Mouse (Mus musculus): ENCODE measurements at regions not wholly inside any gene's neighbourhood (a gene's known extent, or its start where the extent isn't known, plus 50 kb on each side); places are given as distances from the start of the nearest gene placed in this dataset.

DNA sequence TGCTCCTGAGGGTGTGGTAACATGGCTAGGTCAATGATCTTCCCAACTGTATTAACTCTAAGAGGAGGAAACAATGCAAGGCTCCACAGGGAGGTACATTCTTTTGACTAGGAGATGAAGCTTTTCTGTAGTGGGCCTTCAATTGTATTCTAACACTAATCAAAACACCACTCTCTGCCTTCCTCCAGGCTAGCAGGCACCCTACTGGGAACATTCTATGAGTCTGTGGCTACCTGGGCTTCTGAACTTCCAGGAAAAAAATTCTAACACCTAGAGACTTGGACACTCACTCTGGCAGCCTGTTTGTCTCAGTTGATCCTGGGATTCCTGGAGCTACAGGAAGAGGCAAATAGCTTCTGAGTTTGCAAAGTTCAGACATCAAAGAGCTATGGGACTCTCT is 113.8 kb downstream of the Car2 start:
- Histone ChIP-seq H3K27me3 (ENCODE audit: control insufficient read depth, insufficient read depth, low read length) (no peaks in the 10 kb centered on the region), H3K4me3 (ENCODE audit: low read depth, low read length) (no peak overlapping the region), H3K4me2 (ENCODE audit: low read depth, low read length) (no peak overlapping the region), H3K9me3 (ENCODE audit: control insufficient read depth, low read length) (no peaks in the 10 kb centered on the region), H3K9ac (replicated peaks; ENCODE audit: low read depth, low read length) (no peak overlapping the region), H3K27ac (ENCODE audit: low read depth, low read length) (no peak overlapping the region), H3K4me1 (ENCODE audit: control insufficient read depth, insufficient read depth, low read length) (no peaks in the 10 kb centered on the region), H3K36me3 (ENCODE audit: control insufficient read depth, insufficient read depth, low read length) (no peaks in the 10 kb centered on the region)
- no peak for ATAC-seq (ENCODE audit: low read depth)

- WGBS = 3% methylated on average over 3 of the region's 3 CpGs
- Histone ChIP-seq H3K36me3 (ENCODE audit: control insufficient read depth, insufficient read depth, low read length) (no peaks in the 10 kb centered on the region), H3K9ac (replicated peaks; ENCODE audit: low read depth, low read length) (no peak overlapping the region), H3K4me1 (ENCODE audit: control insufficient read depth, insufficient read depth, low read length) (no peaks in the 10 kb centered on the region), H3K27ac (ENCODE audit: low read depth, low read length) (no peak overlapping the region), H3K27me3 (ENCODE audit: control insufficient read depth, insufficient read depth, low read length) (no peaks in the 10 kb centered on the region), H3K4me3 (ENCODE audit: low read depth, low read length) (no peak overlapping the region), H3K9me3 (ENCODE audit: control insufficient read depth, low read length) (no peaks in the 10 kb centered on the region), H3K4me2 (ENCODE audit: low read depth, low read length) (no peak overlapping the region)
- ATAC-seq (ENCODE audit: low read depth) = no peak
Measured at GRCm38 (mm10) chr3:15000657-15001056, 114.6 kb downstream of the Car2 start.

DNA sequence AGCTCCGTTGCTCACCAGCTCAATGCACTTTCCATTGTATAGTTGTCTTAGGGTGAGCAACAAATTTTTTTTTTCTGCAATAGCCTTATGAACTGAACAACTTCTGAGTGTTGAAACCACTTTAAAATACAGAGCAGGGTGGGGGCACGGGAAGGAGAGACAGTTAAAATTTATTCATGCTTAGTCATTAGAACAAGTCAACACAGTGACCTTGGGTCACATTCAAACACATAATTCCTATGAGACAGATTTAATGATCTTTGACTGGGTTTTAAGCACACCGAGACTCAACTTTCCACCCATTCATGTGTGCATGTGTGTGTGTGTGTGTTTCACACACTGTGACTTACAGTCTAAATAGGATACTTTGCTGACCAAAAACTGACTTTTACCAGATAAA is 121.7 kb downstream of the Car2 start:
- 43% methylated on average over 3 of the region's 3 CpGs for WGBS
- no peak overlapping the region for H3K9ac ChIP-seq (replicated peaks; ENCODE audit: low read depth, low read length)
- H3K27ac ChIP-seq (ENCODE audit: low read depth, low read length) = no peak overlapping the region
- no peak overlapping the region for H3K4me2 ChIP-seq (ENCODE audit: low read depth, low read length)
- H3K27me3 ChIP-seq (ENCODE audit: control insufficient read depth, insufficient read depth, low read length) = no peaks in the 10 kb centered on the region
- no peak for ATAC-seq (ENCODE audit: low read depth)
- no peaks in the 10 kb centered on the region for H3K4me1 ChIP-seq (ENCODE audit: control insufficient read depth, insufficient read depth, low read length)
- H3K36me3 ChIP-seq (ENCODE audit: control insufficient read depth, insufficient read depth, low read length) = no peaks in the 10 kb centered on the region
- no peaks in the 10 kb centered on the region for H3K9me3 ChIP-seq (ENCODE audit: control insufficient read depth, low read length)
- no peak overlapping the region for H3K4me3 ChIP-seq (ENCODE audit: low read depth, low read length)

GRCm38 (mm10) chr3:15008501-15008900 is 122.4 kb downstream of the Car2 start:
- ATAC-seq (ENCODE audit: low read depth) = no peak
- H3K4me3 ChIP-seq (ENCODE audit: low read depth, low read length) = no peak overlapping the region
- H3K9me3 ChIP-seq (ENCODE audit: control insufficient read depth, low read length) = no peaks in the 10 kb centered on the region
- H3K36me3 ChIP-seq (ENCODE audit: control insufficient read depth, insufficient read depth, low read length) = no peaks in the 10 kb centered on the region
- H3K9ac ChIP-seq (replicated peaks; ENCODE audit: low read depth, low read length) = no peak overlapping the region
- WGBS = 85% methylated on average over 1 of the region's 1 CpGs
- H3K27ac ChIP-seq (ENCODE audit: low read depth, low read length) = no peak overlapping the region
- no peaks in the 10 kb centered on the region for H3K4me1 ChIP-seq (ENCODE audit: control insufficient read depth, insufficient read depth, low read length)
- no peaks in the 10 kb centered on the region for H3K27me3 ChIP-seq (ENCODE audit: control insufficient read depth, insufficient read depth, low read length)
- no peak overlapping the region for H3K4me2 ChIP-seq (ENCODE audit: low read depth, low read length)

DNA sequence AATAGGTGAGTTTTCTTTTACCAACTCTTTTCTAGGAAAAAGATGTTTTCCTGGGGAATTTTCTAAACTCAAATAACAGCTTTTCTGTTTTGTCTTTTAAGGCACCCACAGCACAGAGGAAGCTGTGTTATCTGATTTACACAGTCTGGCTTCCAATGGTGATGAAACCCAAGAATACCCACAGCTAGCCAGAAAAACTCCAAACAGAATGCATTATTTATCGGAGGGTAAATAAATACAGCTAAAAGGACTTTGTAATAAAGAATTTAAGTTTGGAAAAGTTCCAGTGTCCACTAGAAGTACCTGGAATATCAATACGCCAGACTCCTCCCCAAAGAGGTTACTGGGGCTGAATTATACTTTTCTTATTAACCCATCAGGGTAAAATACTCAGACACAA is 123.7 kb downstream of the Car2 start:
- 88% methylated on average over 2 of the region's 2 CpGs for WGBS
- no peak for ATAC-seq (ENCODE audit: low read depth)
- H3K27ac ChIP-seq (ENCODE audit: low read depth, low read length) = no peak overlapping the region

GRCm38 (mm10) chr3:15016621-15017020 is 130.5 kb downstream of the Car2 start:
- no peak overlapping the region for H3K9ac ChIP-seq (replicated peaks; ENCODE audit: low read depth, low read length)
- H3K36me3 ChIP-seq (ENCODE audit: control insufficient read depth, insufficient read depth, low read length) = no peaks in the 10 kb centered on the region
- H3K4me3 ChIP-seq (ENCODE audit: low read depth, low read length) = no peak overlapping the region
- ATAC-seq (ENCODE audit: low read depth) = no peak
- 59% methylated on average over 1 of the region's 1 CpGs for WGBS
- H3K9me3 ChIP-seq (ENCODE audit: control insufficient read depth, low read length) = no peaks in the 10 kb centered on the region
- no peak overlapping the region for H3K27ac ChIP-seq (ENCODE audit: low read depth, low read length)
- no peaks in the 10 kb centered on the region for H3K4me1 ChIP-seq (ENCODE audit: control insufficient read depth, insufficient read depth, low read length)
- no peak overlapping the region for H3K4me2 ChIP-seq (ENCODE audit: low read depth, low read length)
- no peaks in the 10 kb centered on the region for H3K27me3 ChIP-seq (ENCODE audit: control insufficient read depth, insufficient read depth, low read length)

More for the DNA sequence above, 123.7 kb downstream of the Car2 start:
- H3K9me3 ChIP-seq (ENCODE audit: control insufficient read depth, low read length) = no peaks in the 10 kb centered on the region
- no peaks in the 10 kb centered on the region for H3K36me3 ChIP-seq (ENCODE audit: control insufficient read depth, insufficient read depth, low read length)
- H3K27me3 ChIP-seq (ENCODE audit: control insufficient read depth, insufficient read depth, low read length) = no peaks in the 10 kb centered on the region
- no peaks in the 10 kb centered on the region for H3K4me1 ChIP-seq (ENCODE audit: control insufficient read depth, insufficient read depth, low read length)
- H3K4me3 ChIP-seq (ENCODE audit: low read depth, low read length) = no peak overlapping the region
- H3K9ac ChIP-seq (replicated peaks; ENCODE audit: low read depth, low read length) = no peak overlapping the region
- H3K4me2 ChIP-seq (ENCODE audit: low read depth, low read length) = no peak overlapping the region

- Histone ChIP-seq H3K9me3 (ENCODE audit: control insufficient read depth, low read length) (no peaks in the 10 kb centered on the region), H3K4me2 (ENCODE audit: low read depth, low read length) (no peak overlapping the region), H3K27me3 (ENCODE audit: control insufficient read depth, insufficient read depth, low read length) (no peaks in the 10 kb centered on the region), H3K9ac (replicated peaks; ENCODE audit: low read depth, low read length) (no peak overlapping the region), H3K27ac (ENCODE audit: low read depth, low read length) (no peak overlapping the region), H3K4me1 (ENCODE audit: control insufficient read depth, insufficient read depth, low read length) (no peaks in the 10 kb centered on the region), H3K36me3 (ENCODE audit: control insufficient read depth, insufficient read depth, low read length) (no peaks in the 10 kb centered on the region), H3K4me3 (ENCODE audit: low read depth, low read length) (no peak overlapping the region)
- no peak for ATAC-seq (ENCODE audit: low read depth)
- WGBS = 78% methylated on average over 2 of the region's 2 CpGs
Measured at GRCm38 (mm10) chr3:15022773-15023172, 136.7 kb downstream of the Car2 start.

- Histone ChIP-seq H3K4me1 (ENCODE audit: control insufficient read depth, insufficient read depth, low read length) (no peaks in the 10 kb centered on the region), H3K27ac (ENCODE audit: low read depth, low read length) (no peak overlapping the region), H3K9ac (replicated peaks; ENCODE audit: low read depth, low read length) (no peak overlapping the region), H3K27me3 (ENCODE audit: control insufficient read depth, insufficient read depth, low read length) (no peaks in the 10 kb centered on the region), H3K4me3 (ENCODE audit: low read depth, low read length) (no peak overlapping the region), H3K36me3 (ENCODE audit: control insufficient read depth, insufficient read depth, low read length) (no peaks in the 10 kb centered on the region), H3K4me2 (ENCODE audit: low read depth, low read length) (no peak overlapping the region), H3K9me3 (ENCODE audit: control insufficient read depth, low read length) (no peaks in the 10 kb centered on the region)
- WGBS = 87% methylated on average over 7 of the region's 7 CpGs
- ATAC-seq (ENCODE audit: low read depth) = no peak
Measured at GRCm38 (mm10) chr3:15040866-15041528, 154.9 kb downstream of the Car2 start.

DNA sequence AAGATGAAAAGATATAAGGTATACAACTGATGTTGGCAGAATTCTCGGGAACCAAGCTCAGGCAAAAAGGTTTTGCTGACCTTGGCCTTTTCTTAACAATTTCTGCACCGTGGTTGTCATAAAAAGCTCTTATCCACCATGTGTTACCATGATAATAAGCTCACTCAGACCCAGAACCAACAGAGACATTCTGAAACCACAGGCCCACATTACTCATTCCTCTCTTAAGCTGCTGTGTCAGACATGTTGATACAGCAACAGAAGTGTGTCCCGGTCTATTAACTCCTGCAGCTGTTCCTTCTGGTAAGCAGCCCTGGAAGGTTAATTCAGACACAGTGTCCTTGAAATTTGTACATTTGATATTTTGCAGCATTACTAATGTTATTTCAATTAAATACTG is 167.9 kb downstream of the Car2 start:
- ATAC-seq (ENCODE audit: low read depth) = peak; percentile 63; the same call in 1 of the 2 replicates
- Histone ChIP-seq H3K36me3 (ENCODE audit: control insufficient read depth, insufficient read depth, low read length) (no peaks in the 10 kb centered on the region), H3K4me1 (ENCODE audit: control insufficient read depth, insufficient read depth, low read length) (no peaks in the 10 kb centered on the region), H3K9me3 (ENCODE audit: control insufficient read depth, low read length) (no peaks in the 10 kb centered on the region), H3K27ac (ENCODE audit: low read depth, low read length) (no peak overlapping the region), H3K4me3 (ENCODE audit: low read depth, low read length) (no peak overlapping the region), H3K9ac (replicated peaks; ENCODE audit: low read depth, low read length) (no peak overlapping the region), H3K27me3 (ENCODE audit: control insufficient read depth, insufficient read depth, low read length) (no peaks in the 10 kb centered on the region), H3K4me2 (ENCODE audit: low read depth, low read length) (no peak overlapping the region)
- 65% methylated on average over 3 of the region's 3 CpGs for WGBS

Measured in neural tube, embryonic 14.5 days (tissue).